ENCODE assay signal across 8 mouse cellular contexts in the genomic region with DNA sequence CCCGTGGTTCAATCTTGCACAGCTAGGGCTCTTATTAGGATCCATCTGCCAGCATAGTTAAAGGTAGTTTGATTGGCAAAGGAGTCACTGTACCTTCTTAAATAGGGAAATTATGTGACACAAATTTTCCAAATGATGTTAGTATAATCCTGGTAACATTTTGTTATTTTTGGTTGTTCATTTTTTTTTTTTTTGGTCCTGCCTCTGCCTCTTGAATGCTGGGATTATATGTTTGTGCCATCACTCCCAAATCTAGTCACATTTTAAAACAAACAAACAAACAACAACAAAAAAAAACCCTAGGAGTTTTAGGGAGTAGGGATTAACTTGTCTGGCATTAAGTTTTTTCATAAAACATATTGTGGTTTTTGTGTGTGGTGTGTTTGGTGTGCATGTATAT. TPM values are rescaled to one million over a fixed set of nuclear protein-coding genes. Genes with fewer than 3 reads are reported as not detected.
DNase-seq lines count a peak whose midpoint lies in the region; ATAC-seq and TF ChIP-seq lines count a peak whose summit lies in the region.

A gene (minus strand): TSS at position 101 of the 400 bp plus-strand sequence.

- no peak for TF ChIP-seq POLR2A in kidney, adult 2 months (IDR thresholded peaks at IDR 0.05; ENCODE audit: low read depth, low read length)

- WGBS in kidney, adult 2 months, result 34% methylated on average over 1 of the region's 1 CpGs
- WGBS in midbrain, embryonic 16.5 days, result 38% methylated on average over 1 of the region's 1 CpGs

- H3K4me2 ChIP-seq in midbrain, embryonic 16.5 days (ENCODE audit: low read length), result no peak within 1 kb of the TSS

- no peaks in the 10 kb centered on the region for H3K9me3 ChIP-seq in midbrain, embryonic 16.5 days (replicated peaks; ENCODE audit: control insufficient read depth, low read length, poor library complexity, severe bottlenecking)

- no peak for DNase-seq in kidney, adult 2 months
- no peak for DNase-seq in kidney, postnatal 14 days
- DNase-seq in adrenal gland, postnatal 10 days, result no peak
- no peak for DNase-seq in gastrocnemius, postnatal 36 days
- no peak for DNase-seq in layer of hippocampus, postnatal 14 days (ENCODE audit: low spot score in 2 of 2)
- no peak for DNase-seq in right cerebral cortex, adult 18-20 months
- no peak for DNase-seq in cerebellum, postnatal 14 days

- no peak for ATAC-seq in midbrain, embryonic 16.5 days

- H3K36me3 ChIP-seq in kidney, adult 2 months (ENCODE audit: control insufficient read depth, insufficient read depth, low read length), result no peaks in the 10 kb centered on the region
- H3K36me3 ChIP-seq in midbrain, embryonic 16.5 days (ENCODE audit: control insufficient read depth, insufficient read depth, low read length), result no peaks in the 10 kb centered on the region

- peaks cover 3% of the 10 kb centered on the region; the same call in 1 of the 2 replicates for H3K4me1 ChIP-seq in kidney, adult 2 months (ENCODE audit: control insufficient read depth, insufficient read depth, low read length)
- peaks cover 15% of the 10 kb centered on the region for H3K4me1 ChIP-seq in midbrain, embryonic 16.5 days (ENCODE audit: control insufficient read depth, insufficient read depth, low read length)

- TF ChIP-seq CTCF in kidney, adult 2 months (conservative IDR thresholded peaks at IDR 0.05; ENCODE audit: insufficient read depth, insufficient read length, low read depth, low read length), result no peak

- H3K9ac ChIP-seq in midbrain, embryonic 16.5 days (ENCODE audit: low read depth, low read length), result no peak within 1 kb of the TSS

- H3K27ac ChIP-seq in kidney, adult 2 months (ENCODE audit: insufficient read depth, low read depth, low read length), result no peak within 1 kb of the TSS
- no peak within 1 kb of the TSS for H3K27ac ChIP-seq in midbrain, embryonic 16.5 days (ENCODE audit: low read length)

- intact Hi-C loops in gastrocnemius, postnatal 36 days (cut with DNase I), result loop anchor here (10.0 kb wide), 1 partner anchor 1032 kb away; a partner anchor contains a TSS

- H3K4me3 ChIP-seq in kidney, adult 2 months (ENCODE audit: insufficient read depth, low read depth, low read length), result no peak within 1 kb of the TSS
- no peak within 1 kb of the TSS for H3K4me3 ChIP-seq in midbrain, embryonic 16.5 days (ENCODE audit: low read depth, low read length)

- no peaks in the 10 kb centered on the region for H3K27me3 ChIP-seq in kidney, adult 2 months (replicated peaks; ENCODE audit: control insufficient read depth, insufficient read depth, low read length)
- no peaks in the 10 kb centered on the region for H3K27me3 ChIP-seq in midbrain, embryonic 16.5 days (ENCODE audit: control insufficient read depth, insufficient read depth, low read depth, low read length)

RNA-seq across cellular contexts. Expression of the gene that starts here (rescaled TPM):
- 13.3 and 14.3 TPM in 2 replicates for polyA plus RNA-seq in kidney, adult 2 months (2012; rRNA removed)
- 10 to 100 TPM; 54.7 to 62.4 TPM for total RNA-seq in adrenal gland, postnatal 10 days (2021)
- 10 to 100 TPM; 39.0 to 42.7 TPM for total RNA-seq in gastrocnemius, postnatal 36 days (2021)
- total RNA-seq in layer of hippocampus, postnatal 14 days (2021), result 10 to 100 TPM; 28.0 to 28.3 TPM
- 36.1 and 39.4 TPM in 2 replicates for polyA plus RNA-seq in midbrain, embryonic 16.5 days (2015; fragmentation: Nextera tagmentation; extraction: Ambion mirVana)
